Mouse (Mus musculus): ENCODE measurements at regions not wholly inside any gene's neighbourhood (a gene's known extent, or its start where the extent isn't known, plus 50 kb on each side); places are given as distances from the start of the nearest gene placed in this dataset.

- CTCF ChIA-PET = no interaction called here
These were observed 120.7 kb upstream of the Spdye4c start for GRCm38 (mm10) chr2:128470351-128470750.

- CTCF ChIA-PET = no interaction called here
These were observed 117.6 kb upstream of the Spdye4c start for GRCm38 (mm10) chr2:128473241-128473954.

GRCm38 (mm10) chr2:128473997-128474396 lies 117.0 kb upstream of the Spdye4c start:
- CTCF ChIA-PET = no interaction called here

GRCm38 (mm10) chr2:128477242-128477641 lies 113.8 kb upstream of the Spdye4c start:
- CTCF ChIA-PET = no interaction called here

- CTCF ChIA-PET = no interaction called here
These were observed 99.7 kb upstream of the Spdye4c start for GRCm38 (mm10) chr2:128491217-128491877.

GRCm38 (mm10) chr2:128493871-128494270 lies 97.1 kb upstream of the Spdye4c start:
- CTCF ChIA-PET = no interaction called here

GRCm38 (mm10) chr2:128497891-128498290 lies 93.1 kb upstream of the Spdye4c start:
- CTCF ChIA-PET = no interaction called here

- CTCF ChIA-PET = no interaction called here
These were observed 92.4 kb upstream of the Spdye4c start for GRCm38 (mm10) chr2:128498611-128499010.

- CTCF ChIA-PET = no interaction called here
These were observed 91.3 kb upstream of the Spdye4c start for GRCm38 (mm10) chr2:128499575-128500184.

GRCm38 (mm10) chr2:128502676-128503075 lies 88.3 kb upstream of the Spdye4c start:
- CTCF ChIA-PET = no interaction called here

- CTCF ChIA-PET = no interaction called here
These were observed 87.7 kb upstream of the Spdye4c start for GRCm38 (mm10) chr2:128503136-128503935.

- CTCF ChIA-PET = no interaction called here
These were observed 83.3 kb upstream of the Spdye4c start for GRCm38 (mm10) chr2:128507591-128508243.

- CTCF ChIA-PET = no interaction called here
These were observed 82.8 kb upstream of the Spdye4c start for GRCm38 (mm10) chr2:128508244-128508605.

GRCm38 (mm10) chr2:128511291-128511690 lies 79.7 kb upstream of the Spdye4c start:
- CTCF ChIA-PET = no interaction called here

GRCm38 (mm10) chr2:128512852-128513251 lies 78.2 kb upstream of the Spdye4c start:
- CTCF ChIA-PET = no interaction called here

GRCm38 (mm10) chr2:128514463-128515290 lies 76.3 kb upstream of the Spdye4c start:
- CTCF ChIA-PET = interaction anchor here (0.6 kb wide), 1 partner anchor 62 kb away, joined by 12 read pairs; no protein-coding TSS in a partner anchor

- CTCF ChIA-PET = no interaction called here
These were observed 75.3 kb upstream of the Spdye4c start for GRCm38 (mm10) chr2:128515701-128516100.

- CTCF ChIA-PET = no interaction called here
These were observed 74.3 kb upstream of the Spdye4c start for GRCm38 (mm10) chr2:128516694-128517093.

- CTCF ChIA-PET = no interaction called here
These were observed 72.9 kb upstream of the Spdye4c start for GRCm38 (mm10) chr2:128518142-128518541.

GRCm38 (mm10) chr2:128521701-128522443 lies 69.1 kb upstream of the Spdye4c start:
- CTCF ChIA-PET = no interaction called here

All from spleen, embryonic (tissue).